Mouse (Mus musculus) ES-E14 (cell line): ENCODE measurements around the gene Rapgef6. TPM values are rescaled to one million over a fixed set of nuclear protein-coding genes. Genes with fewer than 3 reads are reported as not detected.

Source experiments
- DNase-seq: peaks from one replicate; pipeline ENCODE4 v3.0.0-alpha.2; 2013; ENCODE audit warnings: low read depth, low spot score
- H3K27ac ChIP-seq: 2 replicates; pipeline ENCODE4 v1.5.1; 2012; ENCODE audit warnings: low read depth, mild to moderate bottlenecking, low read length, moderate library complexity, mixed read lengths; ENCODE audit not compliant: poor library complexity, insufficient read depth, severe bottlenecking
- H3K36me3 ChIP-seq: 2 replicates; pipeline ENCODE4 v1.6.1; 2012; ENCODE audit warnings: mild to moderate bottlenecking, low read length, moderate library complexity, mixed read lengths; ENCODE audit not compliant: control insufficient read depth, poor library complexity, insufficient read depth, severe bottlenecking
- H3K4me1 ChIP-seq, 2 experiments: fragments of 150-350 bp in 1 of 2; sonication (generic) in 1 of 2; 2 replicates each; pipeline ENCODE4 v1.6.1; 2012; ENCODE audit warnings: low read length in 2 of 2, mild to moderate bottlenecking in 1 of 2, mixed read lengths in 1 of 2; ENCODE audit not compliant: control insufficient read depth in 2 of 2, insufficient read depth in 2 of 2, poor library complexity in 1 of 2
- H3K4me3 ChIP-seq, 2 experiments: fragments of 150-350 bp in 1 of 2; sonication (generic) in 1 of 2; 2 replicates each; pipeline ENCODE4 v1.5.1; 2012; ENCODE audit warnings: low read length in 2 of 2, low read depth in 1 of 2, mild to moderate bottlenecking in 1 of 2, mixed read lengths in 1 of 2; ENCODE audit not compliant: insufficient read depth in 1 of 2, poor library complexity in 1 of 2, severe bottlenecking in 1 of 2
- H3K9ac ChIP-seq: 2 replicates; pipeline ENCODE4 v1.6.1; 2012; ENCODE audit warnings: low read depth, mild to moderate bottlenecking, low read length, mixed read lengths; ENCODE audit not compliant: poor library complexity, insufficient read depth, severe bottlenecking
- H3K9me3 ChIP-seq: fragments of 150-350 bp; sonication (generic); 2 replicates; pipeline ENCODE4 v1.6.1; 2012; ENCODE audit warnings: low read depth, mild to moderate bottlenecking, low read length; ENCODE audit not compliant: control insufficient read depth, insufficient read depth
- CHD2 ChIP-seq: IDR thresholded peaks from 2 replicates; pipeline ENCODE4 v1.6.1; 2014; ENCODE audit warnings: mild to moderate bottlenecking, low read depth, low read length, inconsistent platforms
- HCFC1 ChIP-seq: IDR thresholded peaks from 2 replicates; pipeline ENCODE4 v1.6.1; 2012; ENCODE audit warnings: low read length, inconsistent platforms, borderline replicate concordance; ENCODE audit not compliant: insufficient read depth
- MAFK ChIP-seq: IDR thresholded peaks from 2 replicates; pipeline ENCODE4 v1.6.1; 2014; ENCODE audit warnings: mild to moderate bottlenecking, low read depth, low read length, inconsistent platforms; ENCODE audit not compliant: insufficient read depth
- ZC3H11A ChIP-seq: IDR thresholded peaks from 2 replicates; pipeline ENCODE4 v1.6.1; 2012; ENCODE audit warnings: low read depth, mild to moderate bottlenecking, inconsistent platforms, low read length, borderline replicate concordance
- ZNF384 ChIP-seq: IDR thresholded peaks from 2 replicates; pipeline ENCODE4 v1.6.1; 2012; ENCODE audit warnings: low read depth, low read length, inconsistent platforms
- in situ Hi-C, 2 experiments: fragments of 600-800 bp; cut with MboI; formaldehyde crosslinking; loops; one replicate each; pipeline ENCODE4 v1.15.1; 2025; ENCODE audit warnings: low sequenced_read_pairs in 2 of 2, inconsistent platforms in 1 of 2; ENCODE audit not compliant: unreplicated experiment in 2 of 2
- total RNA-seq: library from RNA; depleted of rRNA; stranded (reverse); fragments of 300-350 nt; gene quantifications from 2 replicates; pipeline ENCODE4 v1.2.3, GENCODE M21; 2012

The Rapgef6 gene
- total RNA-seq, 1 experiment = 28.5 TPM

GRCm38 (mm10) chr11:54710512-54711293 is 188.1 kb downstream of the Rapgef6 start:
- TF ChIP-seq ZC3H11A (no peak), CHD2 (no peak)
- Histone ChIP-seq H3K27ac (no peak overlapping the region), H3K9ac (no peak overlapping the region), H3K9me3 (no peaks in the 10 kb centered on the region), H3K36me3 (peaks cover 2% of the 10 kb centered on the region; the same call in 1 of the 2 replicates), H3K4me1 (no peaks in the 10 kb centered on the region), H3K4me3 (no peak overlapping the region)
- in situ Hi-C loops = no loop called here
- DNase-seq = no peak

- Histone ChIP-seq H3K9me3 (no peaks in the 10 kb centered on the region), H3K9ac (no peak overlapping the region), H3K4me3 (no peak overlapping the region), H3K27ac (no peak overlapping the region), H3K4me1 (no peaks in the 10 kb centered on the region), H3K36me3 (peaks cover 8% of the 10 kb centered on the region; the same call in 1 of the 2 replicates)
- in situ Hi-C loops = no loop called here
- TF ChIP-seq ZNF384 = no peak
- no peak for TF ChIP-seq HCFC1
- no peak for TF ChIP-seq CHD2
- no peak for TF ChIP-seq MAFK
- no peak for TF ChIP-seq ZC3H11A
- DNase-seq = no peak
Observed at GRCm38 (mm10) chr11:54712849-54713248, 190.2 kb downstream of the Rapgef6 start.

GRCm38 (mm10) chr11:54717893-54718292 is 195.2 kb downstream of the Rapgef6 start:
- TF ChIP-seq ZNF384 = no peak
- no peak for TF ChIP-seq CHD2
- TF ChIP-seq HCFC1 = no peak
- no peak for TF ChIP-seq MAFK
- TF ChIP-seq ZC3H11A = no peak
- DNase-seq = no peak
- Histone ChIP-seq H3K4me1 (no peaks in the 10 kb centered on the region), H3K9me3 (no peaks in the 10 kb centered on the region), H3K27ac (no peak overlapping the region), H3K9ac (no peak overlapping the region), H3K36me3 (peaks cover 18% of the 10 kb centered on the region), H3K4me3 (no peak overlapping the region)
- in situ Hi-C loops = no loop called here

- in situ Hi-C loops = no loop called here
- TF ChIP-seq CHD2 = no peak
- no peak for TF ChIP-seq MAFK
- no peak for TF ChIP-seq HCFC1
- no peak for TF ChIP-seq ZC3H11A
- TF ChIP-seq ZNF384 = no peak
- H3K4me1 ChIP-seq = no peaks in the 10 kb centered on the region
- peaks cover 21% of the 10 kb centered on the region for H3K36me3 ChIP-seq
- no peaks in the 10 kb centered on the region for H3K9me3 ChIP-seq
- H3K4me3 ChIP-seq = no peak overlapping the region
- H3K27ac ChIP-seq = no peak overlapping the region
- no peak for DNase-seq
- H3K9ac ChIP-seq = no peak overlapping the region
Observed at GRCm38 (mm10) chr11:54718601-54719000, 196.0 kb downstream of the Rapgef6 start.

- in situ Hi-C loops = no loop called here
- peaks cover 15% of the 10 kb centered on the region for H3K36me3 ChIP-seq
Observed at GRCm38 (mm10) chr11:54722057-54722456, 199.4 kb downstream of the Rapgef6 start.

More at GRCm38 (mm10) chr11:54722057-54722456, 199.4 kb downstream of the Rapgef6 start:
- no peak overlapping the region for H3K9ac ChIP-seq
- no peaks in the 10 kb centered on the region for H3K9me3 ChIP-seq
- 0 out of 4 replicates have a peak, but pooled peaks cover 0 to 2% of the 10 kb centered on the region in 2 experiments for H3K4me1 ChIP-seq
- TF ChIP-seq ZNF384 = no peak
- TF ChIP-seq HCFC1 = no peak
- TF ChIP-seq ZC3H11A = no peak
- no peak for TF ChIP-seq CHD2
- TF ChIP-seq MAFK = no peak
- H3K27ac ChIP-seq = no peak overlapping the region
- no peak for DNase-seq
- H3K4me3 ChIP-seq = no peak overlapping the region
